Mouse (Mus musculus) ES-E14 (cell line): ENCODE results near the gene Nrn1l. TPM values are rescaled to one million over a fixed set of nuclear protein-coding genes. Genes with fewer than 3 reads are reported as not detected.

Experiments used
- DNase-seq: peaks from one replicate; pipeline ENCODE4 v3.0.0-alpha.2; 2013; ENCODE audit warnings: low read depth, low spot score
- H3K27ac ChIP-seq: 2 replicates; pipeline ENCODE4 v1.5.1; 2012; ENCODE audit warnings: low read depth, mild to moderate bottlenecking, low read length, moderate library complexity, mixed read lengths; ENCODE audit not compliant: poor library complexity, insufficient read depth, severe bottlenecking
- H3K36me3 ChIP-seq: 2 replicates; pipeline ENCODE4 v1.6.1; 2012; ENCODE audit warnings: mild to moderate bottlenecking, low read length, moderate library complexity, mixed read lengths; ENCODE audit not compliant: control insufficient read depth, poor library complexity, insufficient read depth, severe bottlenecking
- H3K4me1 ChIP-seq, 2 experiments: fragments of 150-350 bp in 1 of 2; sonication (generic) in 1 of 2; 2 replicates each; pipeline ENCODE4 v1.6.1; 2012; ENCODE audit warnings: low read length in 2 of 2, mild to moderate bottlenecking in 1 of 2, mixed read lengths in 1 of 2; ENCODE audit not compliant: control insufficient read depth in 2 of 2, insufficient read depth in 2 of 2, poor library complexity in 1 of 2
- H3K4me3 ChIP-seq, 2 experiments: fragments of 150-350 bp in 1 of 2; sonication (generic) in 1 of 2; 2 replicates each; pipeline ENCODE4 v1.5.1; 2012; ENCODE audit warnings: low read length in 2 of 2, low read depth in 1 of 2, mild to moderate bottlenecking in 1 of 2, mixed read lengths in 1 of 2; ENCODE audit not compliant: insufficient read depth in 1 of 2, poor library complexity in 1 of 2, severe bottlenecking in 1 of 2
- H3K9ac ChIP-seq: 2 replicates; pipeline ENCODE4 v1.6.1; 2012; ENCODE audit warnings: low read depth, mild to moderate bottlenecking, low read length, mixed read lengths; ENCODE audit not compliant: poor library complexity, insufficient read depth, severe bottlenecking
- H3K9me3 ChIP-seq: fragments of 150-350 bp; sonication (generic); 2 replicates; pipeline ENCODE4 v1.6.1; 2012; ENCODE audit warnings: low read depth, mild to moderate bottlenecking, low read length; ENCODE audit not compliant: control insufficient read depth, insufficient read depth
- CHD2 ChIP-seq: IDR thresholded peaks from 2 replicates; pipeline ENCODE4 v1.6.1; 2014; ENCODE audit warnings: mild to moderate bottlenecking, low read depth, low read length, inconsistent platforms
- HCFC1 ChIP-seq: IDR thresholded peaks from 2 replicates; pipeline ENCODE4 v1.6.1; 2012; ENCODE audit warnings: low read length, inconsistent platforms, borderline replicate concordance; ENCODE audit not compliant: insufficient read depth
- MAFK ChIP-seq: IDR thresholded peaks from 2 replicates; pipeline ENCODE4 v1.6.1; 2014; ENCODE audit warnings: mild to moderate bottlenecking, low read depth, low read length, inconsistent platforms; ENCODE audit not compliant: insufficient read depth
- ZC3H11A ChIP-seq: IDR thresholded peaks from 2 replicates; pipeline ENCODE4 v1.6.1; 2012; ENCODE audit warnings: low read depth, mild to moderate bottlenecking, inconsistent platforms, low read length, borderline replicate concordance
- ZNF384 ChIP-seq: IDR thresholded peaks from 2 replicates; pipeline ENCODE4 v1.6.1; 2012; ENCODE audit warnings: low read depth, low read length, inconsistent platforms
- in situ Hi-C, 2 experiments: fragments of 600-800 bp; cut with MboI; formaldehyde crosslinking; loops; one replicate each; pipeline ENCODE4 v1.15.1; 2025; ENCODE audit warnings: low sequenced_read_pairs in 2 of 2, inconsistent platforms in 1 of 2; ENCODE audit not compliant: unreplicated experiment in 2 of 2
- total RNA-seq: library from RNA; depleted of rRNA; stranded (reverse); fragments of 300-350 nt; gene quantifications from 2 replicates; pipeline ENCODE4 v1.2.3, GENCODE M21; 2012

The Nrn1l gene
- total RNA-seq, 1 experiment: 2.1 TPM

GRCm38 (mm10) chr8:105935105-105935504 is 41.7 kb downstream of the Nrn1l start:
- in situ Hi-C loops: no loop called here
- Histone ChIP-seq H3K27ac (no peak overlapping the region), H3K4me1 (peaks cover 0 to 6% of the 10 kb centered on the region in 2 experiments; a peak in 2 of 4 replicates), H3K4me3 (no peak overlapping the region), H3K36me3 (no peaks in the 10 kb centered on the region; the same call in 1 of the 2 replicates), H3K9me3 (no peaks in the 10 kb centered on the region), H3K9ac (no peak overlapping the region)
- TF ChIP-seq CHD2 (no peak), HCFC1 (no peak)
- no peak for DNase-seq

- peak overlapping the region; percentile 81 to 96 for H3K4me3 ChIP-seq
- DNase-seq: no peak
- H3K9me3 ChIP-seq: no peaks in the 10 kb centered on the region
- H3K36me3 ChIP-seq: no peaks in the 10 kb centered on the region; the same call in 1 of the 2 replicates
- in situ Hi-C loops: no loop called here
- no peak overlapping the region for H3K27ac ChIP-seq
- H3K9ac ChIP-seq: peak overlapping the region; percentile 69; the same call in 1 of the 2 replicates
- no peak for TF ChIP-seq ZNF384
- peaks cover 0 to 6% of the 10 kb centered on the region in 2 experiments; a peak in 2 of 4 replicates for H3K4me1 ChIP-seq
These were observed 42.7 kb downstream of the Nrn1l start for GRCm38 (mm10) chr8:105935863-105936603.

- no peaks in the 10 kb centered on the region for H3K9me3 ChIP-seq
- H3K27ac ChIP-seq: no peak overlapping the region
- H3K4me1 ChIP-seq: peaks cover 0 to 6% of the 10 kb centered on the region in 2 experiments; a peak in 2 of 4 replicates
- in situ Hi-C loops: no loop called here
- H3K36me3 ChIP-seq: peaks cover 2% of the 10 kb centered on the region; the same call in 1 of the 2 replicates
- peak overlapping the region; percentile 81 to 96 for H3K4me3 ChIP-seq
- TF ChIP-seq MAFK (no peak), CHD2 (no peak), ZNF384 (no peak), HCFC1 (no peak)
- DNase-seq: peak; percentile 82
- peak overlapping the region; percentile 69 for H3K9ac ChIP-seq
These were observed 43.6 kb downstream of the Nrn1l start for GRCm38 (mm10) chr8:105936866-105937475.

GRCm38 (mm10) chr8:105937496-105938305 is 44.3 kb downstream of the Nrn1l start:
- Histone ChIP-seq H3K36me3 (peaks cover 3% of the 10 kb centered on the region; the same call in 1 of the 2 replicates), H3K27ac (no peak overlapping the region), H3K4me3 (peak overlapping the region; percentile 81 to 96), H3K9ac (peak overlapping the region; percentile 69), H3K4me1 (peaks cover 0 to 6% of the 10 kb centered on the region in 2 experiments; a peak in 2 of 4 replicates), H3K9me3 (no peaks in the 10 kb centered on the region)
- DNase-seq: no peak
- TF ChIP-seq HCFC1 (no peak), ZNF384 (no peak), CHD2 (no peak), ZC3H11A (no peak), MAFK (no peak)
- in situ Hi-C loops: no loop called here
